26 mouse cellular contexts compared by ENCODE assay signal in the genomic region with DNA sequence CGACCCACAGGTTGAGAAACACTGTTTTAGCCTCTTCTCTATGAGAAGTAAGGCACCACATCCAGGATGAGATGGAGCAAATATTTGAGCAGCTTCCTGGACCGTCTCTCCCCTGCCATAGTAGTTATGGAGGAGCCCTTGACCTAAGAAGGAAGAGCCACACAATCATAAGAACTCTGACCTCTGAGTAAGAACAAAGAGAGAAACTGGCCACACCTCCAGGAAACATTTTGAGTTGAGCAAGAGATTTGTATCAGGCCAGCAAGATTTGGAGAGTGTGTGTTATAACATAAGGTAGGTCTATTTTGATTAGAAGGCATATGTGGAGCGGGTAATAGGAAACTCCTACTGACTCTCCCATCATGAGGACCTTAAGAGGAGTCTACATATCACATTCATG. TPM values are rescaled to one million over a fixed set of nuclear protein-coding genes. Genes with fewer than 3 reads are reported as not detected.
DNase-seq lines count a peak whose midpoint lies in the region; ATAC-seq and TF ChIP-seq lines count a peak whose summit lies in the region.
"Had no signal": no experiment of that assay in that cellular context is flagged by ENCODE, and none has a peak within 500 bp of the region (broad histone marks: within the 10 kb centered on the region; RNA-seq: fewer than 3 reads in every experiment).

No protein-coding gene starts in this region.

- H3K4me1 ChIP-seq in lung, embryonic 15.5 days = peaks cover 22% of the 10 kb centered on the region; the same call in 1 of the 2 replicates
- no peaks in the 10 kb centered on the region for H3K4me1 ChIP-seq in ES-E14 (ENCODE audit: control insufficient read depth in 2 of 2, insufficient read depth in 2 of 2, low read length in 2 of 2, poor library complexity in 1 of 2)
- H3K4me1 ChIP-seq: heart, embryonic 10.5 days had no signal

- 57% methylated on average over 3 of the region's 3 CpGs for WGBS in lung, embryonic 15.5 days
- WGBS in large intestine, adult 2 months = 36% methylated on average over 3 of the region's 3 CpGs

- ATAC-seq in lung, embryonic 15.5 days (ENCODE audit: borderline replicate concordance, extremely low read depth, low FRiP score, low TSS enrichment) = no peak
- ATAC-seq: CD4-positive, CD25-positive, alpha-beta regulatory T cell, adult 4 months; forebrain, embryonic 15.5 days; hindbrain, postnatal 0 days had no signal

- no peak overlapping the region for H3K4me3 ChIP-seq in lung, embryonic 15.5 days
- no peak overlapping the region for H3K4me3 ChIP-seq in ES-E14 (ENCODE audit: insufficient read depth in 1 of 2, low read depth in 1 of 2, low read length in 2 of 2, poor library complexity in 1 of 2, severe bottlenecking in 1 of 2)
- H3K4me3 ChIP-seq: embryonic facial prominence, embryonic 12.5 days; forebrain, embryonic 15.5 days; heart, embryonic 10.5 days; hindbrain, embryonic 13.5 days had no signal

- H3K9ac ChIP-seq in lung, embryonic 15.5 days = no peak overlapping the region
- H3K9ac ChIP-seq in ES-E14 (ENCODE audit: insufficient read depth, low read depth, low read length, poor library complexity, severe bottlenecking) = no peak overlapping the region
- H3K9ac ChIP-seq: embryonic facial prominence, embryonic 12.5 days; forebrain, embryonic 15.5 days; hindbrain, embryonic 13.5 days had no signal

- no peaks in the 10 kb centered on the region for H3K27me3 ChIP-seq in lung, embryonic 15.5 days
- H3K27me3 ChIP-seq: embryonic facial prominence, embryonic 12.5 days; forebrain, embryonic 15.5 days; hindbrain, embryonic 13.5 days had no signal

- H3K9me3 ChIP-seq in lung, embryonic 15.5 days = no peaks in the 10 kb centered on the region
- H3K9me3 ChIP-seq in ES-E14 (ENCODE audit: control insufficient read depth, insufficient read depth, low read depth, low read length) = no peaks in the 10 kb centered on the region
- H3K9me3 ChIP-seq: embryonic facial prominence, embryonic 12.5 days; forebrain, embryonic 15.5 days; heart, embryonic 10.5 days; hindbrain, embryonic 13.5 days had no signal

- no peak for DNase-seq in lung, postnatal 25 days (ENCODE audit: low spot score)
- DNase-seq in ES-E14 (ENCODE audit: low read depth, low spot score) = no peak
- DNase-seq in large intestine, adult 2 months (ENCODE audit: low read depth, low spot score) = peak; percentile 84
- DNase-seq in heart, postnatal 4 days = no peak
- DNase-seq in frontal cortex, postnatal 36 days (ENCODE audit: low spot score in 2 of 2) = no peak
- DNase-seq: adrenal gland, postnatal 25 days; B cell, adult 2 months; cerebellum, adult 8-10 months; cerebellum, postnatal 14 days had no signal

- H3K36me3 ChIP-seq in lung, embryonic 15.5 days = no peaks in the 10 kb centered on the region
- H3K36me3 ChIP-seq in ES-E14 (ENCODE audit: control insufficient read depth, insufficient read depth, low read length, poor library complexity, severe bottlenecking) = no peaks in the 10 kb centered on the region
- H3K36me3 ChIP-seq: embryonic facial prominence, embryonic 12.5 days; forebrain, embryonic 15.5 days; heart, embryonic 10.5 days; hindbrain, embryonic 13.5 days had no signal

- in situ Hi-C loops in ES-E14 (cut with MboI; ENCODE audit: low sequenced_read_pairs in 2 of 2, unreplicated experiment in 2 of 2) = no loop called here

- H3K27ac ChIP-seq in lung, embryonic 15.5 days = 0 out of 2 replicates have a peak overlapping the region, but pooled peaks have one; percentile 41
- no peak overlapping the region for H3K27ac ChIP-seq in ES-E14 (ENCODE audit: insufficient read depth, low read depth, low read length, poor library complexity, severe bottlenecking)
- H3K27ac ChIP-seq: embryonic facial prominence, embryonic 12.5 days; forebrain, embryonic 15.5 days; heart, embryonic 10.5 days; hindbrain, embryonic 13.5 days; hindbrain, postnatal 0 days had no signal

- H3K4me2 ChIP-seq in lung, embryonic 15.5 days = no peak overlapping the region
- H3K4me2 ChIP-seq: embryonic facial prominence, embryonic 12.5 days; forebrain, embryonic 15.5 days; hindbrain, embryonic 13.5 days had no signal

TF ChIP-seq in ES-E14, 5 proteins besides CTCF, POLR2A, EP300 and RAD21:
- TF ChIP-seq MAFK (IDR thresholded peaks at IDR 0.05; ENCODE audit: insufficient read depth, low read depth, low read length) = no peak
- TF ChIP-seq HCFC1 (IDR thresholded peaks at IDR 0.05; ENCODE audit: borderline replicate concordance, insufficient read depth, low read length) = no peak
- peak; percentile 73 for TF ChIP-seq CHD2 (IDR thresholded peaks at IDR 0.05; ENCODE audit: low read depth, low read length)
- no peak for TF ChIP-seq ZC3H11A (IDR thresholded peaks at IDR 0.05; ENCODE audit: borderline replicate concordance, low read depth, low read length)
- TF ChIP-seq ZNF384 (IDR thresholded peaks at IDR 0.05; ENCODE audit: low read depth, low read length) = no peak

RNA-seq across cellular contexts. Expression of a gene that starts 4.2 kb away (rescaled TPM):
- 11.2 and 11.6 TPM in 2 replicates for polyA plus RNA-seq in lung, embryonic 15.5 days (2015; fragmentation: Nextera tagmentation; extraction: Ambion mirVana)
- 3.3 and 7.5 TPM in 2 replicates for total RNA-seq in ES-E14 (2012; rRNA removed)
- 7.2 and 8.5 TPM in 2 replicates for polyA plus RNA-seq in large intestine, adult 2 months (2012; rRNA removed)
- 10 to 100 TPM; 21.2 to 22.9 TPM for total RNA-seq in heart, postnatal 4 days (2021)

RNA-seq across cellular contexts. Expression of a gene that starts 48.6 kb away (rescaled TPM):
- polyA plus RNA-seq in lung, embryonic 15.5 days (2015; fragmentation: Nextera tagmentation; extraction: Ambion mirVana) = not detected in 2 replicates
- not detected in 2 replicates for total RNA-seq in ES-E14 (2012; rRNA removed)
- not detected in 2 replicates for polyA plus RNA-seq in large intestine, adult 2 months (2012; rRNA removed)
- total RNA-seq in heart, postnatal 4 days (2021) = not detected
- total RNA-seq: adrenal gland, adult 18-20 months; adrenal gland, postnatal 25 days; common myeloid progenitor, adult 5-6 weeks; gastrocnemius, postnatal 10 days; gastrocnemius, postnatal 4 days; heart, adult 18-20 months; heart, postnatal 10 days; hematopoietic stem cell, adult 5-6 weeks; hindbrain, postnatal 0 days; MEL had no signal
- polyA plus RNA-seq: CD4-positive, CD25-positive, alpha-beta regulatory T cell, adult 4 months; embryonic facial prominence, embryonic 12.5 days; forebrain, embryonic 11.5 days; forebrain, embryonic 15.5 days; heart, embryonic 10.5 days; heart, embryonic 14.5 days; hindbrain, embryonic 13.5 days; hindbrain, postnatal 0 days had no signal
